Mouse (Mus musculus): ENCODE data around the gene Slco2a1. TPM values are rescaled to one million over a fixed set of nuclear protein-coding genes. Genes with fewer than 3 reads are reported as not detected.

Gene Slco2a1
- polyA plus RNA-seq, 1 experiment from 2014 or later, result 0.68 TPM

GRCm38 (mm10) chr9:103117495-103117894 is 129.0 kb downstream of the Slco2a1 start:
- WGBS, result 63% methylated on average over 5 of the region's 5 CpGs
- no peaks in the 10 kb centered on the region for H3K9me3 ChIP-seq
- H3K4me1 ChIP-seq, result peaks cover 60% of the 10 kb centered on the region
- no peak overlapping the region for H3K9ac ChIP-seq
- H3K27ac ChIP-seq, result no peak overlapping the region
- ATAC-seq (ENCODE audit: low FRiP score), result no peak
- H3K27me3 ChIP-seq, result peaks cover 6% of the 10 kb centered on the region; the same call in 1 of the 2 replicates
- H3K4me3 ChIP-seq (replicated peaks), result no peak overlapping the region
- H3K36me3 ChIP-seq (replicated peaks), result no peaks in the 10 kb centered on the region
- H3K4me2 ChIP-seq, result no peak overlapping the region

GRCm38 (mm10) chr9:103117951-103118350 is 129.4 kb downstream of the Slco2a1 start:
- no peak overlapping the region for H3K27ac ChIP-seq
- no peaks in the 10 kb centered on the region for H3K9me3 ChIP-seq
- H3K4me3 ChIP-seq (replicated peaks), result no peak overlapping the region
- H3K4me2 ChIP-seq, result no peak overlapping the region
- peaks cover 55% of the 10 kb centered on the region for H3K4me1 ChIP-seq
- H3K36me3 ChIP-seq (replicated peaks), result no peaks in the 10 kb centered on the region
- peaks cover 6% of the 10 kb centered on the region; the same call in 1 of the 2 replicates for H3K27me3 ChIP-seq
- no peak for ATAC-seq (ENCODE audit: low FRiP score)
- H3K9ac ChIP-seq, result no peak overlapping the region
- 92% methylated on average over 8 of the region's 8 CpGs for WGBS

GRCm38 (mm10) chr9:103118651-103119275 is 130.3 kb downstream of the Slco2a1 start:
- no peak overlapping the region for H3K27ac ChIP-seq
- H3K9me3 ChIP-seq, result no peaks in the 10 kb centered on the region
- no peak overlapping the region for H3K4me3 ChIP-seq (replicated peaks)
- H3K27me3 ChIP-seq, result peaks cover 6% of the 10 kb centered on the region; the same call in 1 of the 2 replicates
- ATAC-seq (ENCODE audit: low FRiP score), result no peak
- H3K36me3 ChIP-seq (replicated peaks), result no peaks in the 10 kb centered on the region
- H3K4me1 ChIP-seq, result peaks cover 47% of the 10 kb centered on the region
- no peak overlapping the region for H3K9ac ChIP-seq
- 94% methylated on average over 5 of the region's 5 CpGs for WGBS
- no peak overlapping the region for H3K4me2 ChIP-seq

DNA sequence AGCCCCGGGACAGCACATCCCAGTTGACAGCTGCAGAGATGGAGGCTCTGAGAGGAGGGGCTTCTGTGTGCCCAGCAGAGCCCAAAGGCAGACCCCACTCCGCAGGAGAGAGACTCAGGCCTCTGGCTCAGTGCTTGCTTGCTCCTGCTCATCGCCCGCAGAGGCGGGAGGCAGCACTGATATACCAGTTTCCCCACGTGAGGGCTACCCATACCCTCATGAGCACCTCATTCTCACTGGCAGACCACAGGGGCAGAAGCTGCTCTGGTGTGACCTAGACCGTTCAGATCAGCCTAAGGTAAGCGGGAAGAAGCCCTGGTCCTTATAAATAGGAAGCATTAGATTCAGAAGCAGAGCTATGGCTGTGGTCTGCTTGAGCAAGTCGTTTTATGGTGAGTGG is 131.3 kb downstream of the Slco2a1 start:
- Histone ChIP-seq H3K27ac (no peak overlapping the region), H3K27me3 (no peaks in the 10 kb centered on the region), H3K4me2 (no peak overlapping the region), H3K4me1 (peaks cover 37% of the 10 kb centered on the region), H3K9me3 (no peaks in the 10 kb centered on the region), H3K36me3 (replicated peaks) (no peaks in the 10 kb centered on the region), H3K9ac (no peak overlapping the region), H3K4me3 (replicated peaks) (no peak overlapping the region)
- ATAC-seq (ENCODE audit: low FRiP score), result no peak
- 82% methylated on average over 9 of the region's 9 CpGs for WGBS

- 49% methylated on average over 2 of the region's 2 CpGs for WGBS
- no peak overlapping the region for H3K9ac ChIP-seq
- H3K9me3 ChIP-seq, result no peaks in the 10 kb centered on the region
- no peak for ATAC-seq (ENCODE audit: low FRiP score)
- no peak overlapping the region for H3K4me3 ChIP-seq (replicated peaks)
- no peaks in the 10 kb centered on the region for H3K27me3 ChIP-seq
- H3K4me2 ChIP-seq, result no peak overlapping the region
- H3K4me1 ChIP-seq, result peaks cover 32% of the 10 kb centered on the region
- no peak overlapping the region for H3K27ac ChIP-seq
- H3K36me3 ChIP-seq (replicated peaks), result no peaks in the 10 kb centered on the region
Measured at GRCm38 (mm10) chr9:103120231-103120630, 131.7 kb downstream of the Slco2a1 start.

DNA sequence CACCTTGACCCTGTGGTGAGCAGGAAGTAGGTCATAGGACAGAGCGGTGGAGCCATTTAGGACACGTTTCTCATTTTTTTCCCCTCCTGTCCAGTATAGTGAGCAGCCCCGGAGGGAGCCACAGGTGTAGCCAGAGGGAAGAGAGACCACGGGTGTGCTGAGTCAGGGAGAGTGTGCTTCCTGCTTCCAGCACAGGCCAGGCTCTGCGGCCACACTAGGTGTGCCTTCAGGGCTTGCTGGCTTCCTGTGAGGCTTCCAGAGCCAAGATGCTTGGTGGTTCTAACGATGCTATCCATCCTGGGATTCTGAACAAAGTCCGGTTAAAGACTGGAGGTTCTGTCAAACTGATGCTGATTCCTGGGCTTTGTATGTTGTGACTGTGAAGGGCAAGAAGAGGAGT is 133.0 kb downstream of the Slco2a1 start:
- no peak for ATAC-seq (ENCODE audit: low FRiP score)
- H3K27me3 ChIP-seq, result no peaks in the 10 kb centered on the region
- H3K9me3 ChIP-seq, result no peaks in the 10 kb centered on the region
- H3K36me3 ChIP-seq (replicated peaks), result no peaks in the 10 kb centered on the region
- no peak overlapping the region for H3K4me2 ChIP-seq
- no peak overlapping the region for H3K9ac ChIP-seq
- peaks cover 30% of the 10 kb centered on the region for H3K4me1 ChIP-seq
- 92% methylated on average over 7 of the region's 7 CpGs for WGBS
- H3K4me3 ChIP-seq (replicated peaks), result no peak overlapping the region
- H3K27ac ChIP-seq, result no peak overlapping the region

DNA sequence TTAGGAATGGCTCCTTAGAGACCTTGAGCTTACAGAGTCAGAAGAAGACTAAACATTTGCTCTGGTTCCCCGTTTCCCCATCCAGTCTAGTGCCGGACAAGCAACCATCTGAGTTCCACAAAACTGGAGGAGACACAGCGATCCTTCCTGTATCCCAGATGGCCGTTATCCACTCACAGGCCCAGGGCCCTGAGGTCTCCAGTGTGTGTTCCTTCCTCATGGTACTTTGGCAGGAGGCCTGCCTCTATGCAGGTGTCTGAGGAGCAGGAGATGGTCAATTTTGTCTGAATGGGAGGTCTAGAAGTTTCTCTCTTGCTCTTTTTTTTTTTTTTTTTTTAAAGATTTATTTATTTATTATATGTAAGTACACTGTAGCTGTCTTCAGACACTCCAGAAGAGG is 136.2 kb downstream of the Slco2a1 start:
- H3K4me1 ChIP-seq, result peaks cover 6% of the 10 kb centered on the region; the same call in 1 of the 2 replicates
- H3K36me3 ChIP-seq (replicated peaks), result peaks cover 13% of the 10 kb centered on the region
- H3K27ac ChIP-seq, result no peak overlapping the region
- ATAC-seq (ENCODE audit: low FRiP score), result no peak
- no peak overlapping the region for H3K9ac ChIP-seq
- H3K27me3 ChIP-seq, result no peaks in the 10 kb centered on the region
- no peak overlapping the region for H3K4me3 ChIP-seq (replicated peaks)
- WGBS, result 97% methylated on average over 4 of the region's 4 CpGs
- no peaks in the 10 kb centered on the region for H3K9me3 ChIP-seq
- no peak overlapping the region for H3K4me2 ChIP-seq

- H3K4me2 ChIP-seq, result peak overlapping the region; percentile 13
- WGBS, result 24% methylated on average over 6 of the region's 6 CpGs
- H3K9ac ChIP-seq, result no peak overlapping the region
- H3K36me3 ChIP-seq (replicated peaks), result peaks cover 10% of the 10 kb centered on the region
- no peaks in the 10 kb centered on the region for H3K9me3 ChIP-seq
- peak overlapping the region; percentile 80 for H3K27ac ChIP-seq
- ATAC-seq (ENCODE audit: low FRiP score), result peak; percentile 53
- no peaks in the 10 kb centered on the region for H3K27me3 ChIP-seq
- peaks cover 49% of the 10 kb centered on the region for H3K4me1 ChIP-seq
- no peak overlapping the region for H3K4me3 ChIP-seq (replicated peaks)
Measured at GRCm38 (mm10) chr9:103133493-103134124, 145.1 kb downstream of the Slco2a1 start.

DNA sequence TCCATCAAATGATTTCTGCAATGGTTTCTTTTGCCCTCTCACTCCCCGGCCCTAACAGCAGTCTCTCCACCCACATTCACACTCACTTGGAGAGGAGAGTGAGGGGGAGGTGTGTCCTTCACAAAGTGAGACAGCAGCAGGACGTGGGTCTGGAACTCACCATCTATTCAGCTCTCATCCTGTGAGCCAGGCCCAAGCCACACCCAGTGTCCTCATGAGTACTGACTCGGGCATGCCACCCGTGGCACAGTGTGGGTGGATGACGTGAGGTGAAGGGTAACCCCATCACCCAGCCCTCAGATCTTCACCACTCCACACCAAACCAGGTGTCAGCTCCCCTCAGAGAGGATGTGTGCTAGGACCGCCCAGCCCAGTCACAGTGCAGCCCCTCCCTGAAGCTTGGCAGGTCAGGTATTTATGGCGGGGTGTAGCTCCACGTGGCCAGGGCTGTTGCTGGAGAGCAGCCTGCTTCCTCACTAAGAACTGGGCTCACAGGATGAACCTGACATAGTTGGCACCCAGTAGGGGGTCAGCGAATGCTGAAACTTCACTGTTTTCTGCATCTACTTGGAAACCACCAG is 146.0 kb downstream of the Slco2a1 start:
- ATAC-seq (ENCODE audit: low FRiP score), result 0 out of 2 replicates have a peak, but pooled peaks have one; percentile 28
- Histone ChIP-seq H3K4me2 (no peak overlapping the region), H3K9me3 (no peaks in the 10 kb centered on the region), H3K4me3 (replicated peaks) (no peak overlapping the region), H3K36me3 (replicated peaks) (peaks cover 3% of the 10 kb centered on the region), H3K27me3 (no peaks in the 10 kb centered on the region), H3K9ac (no peak overlapping the region), H3K4me1 (peaks cover 50% of the 10 kb centered on the region), H3K27ac (peak overlapping the region; percentile 80)
- WGBS, result 52% methylated on average over 9 of the region's 9 CpGs

DNA sequence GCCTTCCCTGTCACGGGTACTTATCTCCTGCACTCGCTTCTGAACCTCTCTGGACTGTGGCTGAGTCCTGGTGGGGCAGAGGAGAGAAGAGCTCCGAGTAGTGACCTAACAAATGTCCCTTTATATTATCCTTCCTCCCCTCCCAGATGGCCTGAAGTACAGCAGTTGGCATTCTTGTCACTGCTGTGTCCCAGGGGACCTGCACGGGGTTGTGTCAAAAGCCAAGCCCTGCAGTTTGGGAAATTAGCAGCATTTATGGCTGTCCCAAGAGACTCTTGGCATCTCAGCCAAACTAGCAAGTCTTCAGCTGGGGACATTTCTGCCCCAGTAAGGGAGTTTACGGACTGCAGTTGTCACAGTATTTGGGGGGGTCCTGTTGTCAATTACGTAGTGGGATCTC is 151.0 kb downstream of the Slco2a1 start:
- Histone ChIP-seq H3K9ac (no peak overlapping the region), H3K4me3 (replicated peaks) (no peak overlapping the region)

DNA sequence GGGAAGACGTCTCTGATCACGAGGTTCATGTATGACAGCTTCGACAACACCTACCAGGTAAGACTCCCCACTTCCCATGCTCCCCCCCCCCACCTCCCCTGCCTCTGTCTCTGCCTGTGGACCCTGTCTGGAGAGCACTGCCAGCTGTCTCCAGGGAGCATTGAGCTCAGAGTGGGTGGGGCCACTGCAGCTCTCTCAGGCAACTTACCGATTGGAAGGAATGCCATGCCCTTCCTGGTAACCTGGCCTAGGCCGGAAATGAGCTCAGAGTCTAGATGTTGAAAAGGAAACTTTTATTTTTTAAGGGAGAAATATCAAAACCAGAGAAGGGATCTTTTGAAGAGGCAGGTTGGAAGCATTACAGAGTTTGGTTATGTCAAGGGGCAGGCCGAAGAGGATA is 151.9 kb downstream of the Slco2a1 start:
- Histone ChIP-seq H3K36me3 (replicated peaks) (peaks cover 12% of the 10 kb centered on the region), H3K27me3 (no peaks in the 10 kb centered on the region), H3K4me1 (peaks cover 46% of the 10 kb centered on the region), H3K9me3 (no peaks in the 10 kb centered on the region), H3K4me3 (replicated peaks) (no peak overlapping the region), H3K27ac (no peak overlapping the region), H3K4me2 (no peak overlapping the region), H3K9ac (no peak overlapping the region)
- 90% methylated on average over 6 of the region's 6 CpGs for whole genome bisulfite sequencing
- no peak for ATAC-seq (ENCODE audit: low FRiP score)

More for the DNA sequence above, 151.0 kb downstream of the Slco2a1 start:
- no peak overlapping the region for H3K4me2 ChIP-seq
- no peak overlapping the region for H3K27ac ChIP-seq
- peaks cover 44% of the 10 kb centered on the region for H3K4me1 ChIP-seq
- ATAC-seq (ENCODE audit: low FRiP score), result no peak
- H3K36me3 ChIP-seq (replicated peaks), result peaks cover 12% of the 10 kb centered on the region
- H3K9me3 ChIP-seq, result no peaks in the 10 kb centered on the region
- no peaks in the 10 kb centered on the region for H3K27me3 ChIP-seq
- 80% methylated on average over 6 of the region's 6 CpGs for WGBS

- no peak overlapping the region for H3K27ac ChIP-seq
Measured at GRCm38 (mm10) chr9:103141266-103141665, 152.8 kb downstream of the Slco2a1 start.

More at GRCm38 (mm10) chr9:103141266-103141665, 152.8 kb downstream of the Slco2a1 start:
- Histone ChIP-seq H3K4me1 (peaks cover 47% of the 10 kb centered on the region), H3K27me3 (no peaks in the 10 kb centered on the region), H3K4me3 (replicated peaks) (no peak overlapping the region), H3K9ac (no peak overlapping the region), H3K9me3 (no peaks in the 10 kb centered on the region), H3K4me2 (no peak overlapping the region), H3K36me3 (replicated peaks) (peaks cover 12% of the 10 kb centered on the region)
- no peak for ATAC-seq (ENCODE audit: low FRiP score)
- 91% methylated on average over 7 of the region's 7 CpGs for WGBS

Measured in forebrain, embryonic 12.5 days (tissue).